In genomic region chr3:39965431-39965830, GRCm38 (mm10) we compare ENCODE assay signal across 21 mouse cellular contexts.
DNase-seq lines count a peak whose midpoint lies in the region; TF ChIP-seq lines count a peak whose summit lies in the region.
"Had no signal": no experiment of that assay in that cellular context is flagged by ENCODE, and none has a peak within 500 bp of the region (broad histone marks: within the 10 kb centered on the region; RNA-seq: fewer than 3 reads in every experiment).

No protein-coding gene starts in this region.

- intact Hi-C loops in left cerebral cortex, postnatal 25 days (cut with DNase I): no loop called here

- peak overlapping the region; percentile 75 for H3K27ac ChIP-seq in layer of hippocampus, adult 2 months
- H3K27ac ChIP-seq: embryonic facial prominence, embryonic 12.5 days; heart, embryonic 10.5 days; heart, embryonic 15.5 days; liver, embryonic 15.5 days had no signal

- DNase-seq in layer of hippocampus, adult 2 months (ENCODE audit: low spot score in 2 of 2): peak in 1 of 2 experiments; percentile 16
- DNase-seq in layer of hippocampus, postnatal 25 days (ENCODE audit: extremely low spot score in 1 of 2, low spot score in 1 of 2): no peak
- DNase-seq in right cerebral cortex, adult 18-20 months: peak; percentile 23
- no peak for DNase-seq in right cerebral cortex, postnatal 25 days
- DNase-seq in left cerebral cortex, postnatal 25 days (ENCODE audit: low spot score in 2 of 2): peak; percentile 6 to 60
- no peak for DNase-seq in spleen, postnatal 10 days (ENCODE audit: low spot score in 2 of 2)
- DNase-seq: adrenal gland, postnatal 10 days; cerebellum, adult 11-12 months; cerebellum, adult 9-11 months; embryo, embryonic 11 days; gastrocnemius, postnatal 25 days; heart, adult 11 months; kidney, adult 2 months; kidney, postnatal 36 days; lung, embryonic 14.5 days; lung, postnatal 14 days; midbrain, embryonic 14.5 days had no signal

- no peak overlapping the region for H3K4me3 ChIP-seq in layer of hippocampus, adult 2 months
- H3K4me3 ChIP-seq: embryonic facial prominence, embryonic 12.5 days; heart, embryonic 10.5 days; heart, embryonic 15.5 days; liver, embryonic 15.5 days had no signal

- TF ChIP-seq CTCF in layer of hippocampus, adult 2 months (conservative IDR thresholded peaks at IDR 0.05): no peak

Comparison
In these comparisons a context has a peak if more than half of its experiments do, and no peak if none do; other contexts are left out.
1. DNase-seq: peak in right cerebral cortex, adult 18-20 months (single experiment) and left cerebral cortex, postnatal 25 days (2 of 2); none in layer of hippocampus, postnatal 25 days (0 of 2), right cerebral cortex, postnatal 25 days (single experiment) and spleen, postnatal 10 days (0 of 2).